Mouse (Mus musculus): ENCODE measurements around the gene Mettl16.
A peak's percentile ranks its signal among the peaks of the same experiment; 100 is the strongest.

Mettl16 gene

GRCm38 (mm10) chr11:74770595-74771207 is at the start of gene Mettl16:
Gene Mettl16 (plus strand): TSS chr11:74770830.
- DNase-seq (ENCODE audit: low spot score), result peak; percentile 85

- no peak for DNase-seq (ENCODE audit: low spot score)
Measured at GRCm38 (mm10) chr11:74721141-74721540, 49.5 kb upstream of the Mettl16 start.

GRCm38 (mm10) chr11:74721971-74722370 is 48.7 kb upstream of the Mettl16 start:
- DNase-seq (ENCODE audit: low spot score), result no peak

- DNase-seq (ENCODE audit: low spot score), result peak; percentile 79
Measured at GRCm38 (mm10) chr11:74723357-74724234, 47.0 kb upstream of the Mettl16 start.

GRCm38 (mm10) chr11:74724235-74724791 is 46.3 kb upstream of the Mettl16 start, which contains the start of gene Pafah1b1:
Gene Pafah1b1 (minus strand): TSS chr11:74724670.
- DNase-seq (ENCODE audit: low spot score), result peak; percentile 79

- DNase-seq (ENCODE audit: low spot score), result no peak
Measured at GRCm38 (mm10) chr11:74725181-74725580, 45.4 kb upstream of the Mettl16 start.

- no peak for DNase-seq (ENCODE audit: low spot score)
Measured at GRCm38 (mm10) chr11:74734917-74735316, 35.7 kb upstream of the Mettl16 start.

- no peak for DNase-seq (ENCODE audit: low spot score)
Measured at GRCm38 (mm10) chr11:74737861-74738260, 32.8 kb upstream of the Mettl16 start.

- DNase-seq (ENCODE audit: low spot score), result no peak
Measured at GRCm38 (mm10) chr11:74748022-74748421, 22.6 kb upstream of the Mettl16 start.

GRCm38 (mm10) chr11:74749241-74749640 is 21.4 kb upstream of the Mettl16 start:
- no peak for DNase-seq (ENCODE audit: low spot score)

GRCm38 (mm10) chr11:74750662-74751351 is 19.8 kb upstream of the Mettl16 start:
- no peak for DNase-seq (ENCODE audit: low spot score)

GRCm38 (mm10) chr11:74751352-74752066 is 19.1 kb upstream of the Mettl16 start:
- no peak for DNase-seq (ENCODE audit: low spot score)

- no peak for DNase-seq (ENCODE audit: low spot score)
Measured at GRCm38 (mm10) chr11:74756631-74757030, 14.0 kb upstream of the Mettl16 start.

- DNase-seq (ENCODE audit: low spot score), result no peak
Measured at GRCm38 (mm10) chr11:74761011-74761705, 9.5 kb upstream of the Mettl16 start.

GRCm38 (mm10) chr11:74763960-74764625 is 6.5 kb upstream of the Mettl16 start:
- DNase-seq (ENCODE audit: low spot score), result no peak

- no peak for DNase-seq (ENCODE audit: low spot score)
Measured at GRCm38 (mm10) chr11:74767469-74767868, 3.2 kb upstream of the Mettl16 start.

GRCm38 (mm10) chr11:74768045-74768444 is 2.6 kb upstream of the Mettl16 start:
- DNase-seq (ENCODE audit: low spot score), result peak; percentile 13

GRCm38 (mm10) chr11:74770037-74770436 is 593 bp upstream of the Mettl16 start:
- no peak for DNase-seq (ENCODE audit: low spot score)

- no peak for DNase-seq (ENCODE audit: low spot score)
Measured at GRCm38 (mm10) chr11:74771234-74771633, 604 bp downstream of the Mettl16 start.

- no peak for DNase-seq (ENCODE audit: low spot score)
Measured at GRCm38 (mm10) chr11:74771650-74772049, 1.0 kb downstream of the Mettl16 start.

Measured in spleen, adult 12 weeks (tissue).